Mouse (Mus musculus): ENCODE results near the gene Sidt1.
"Not testable (repeated sequence)": the region's sequence is repeated elsewhere in the genome, so short reads cannot be mapped to it uniquely, and the experiment has no call there.

The Sidt1 gene

GRCm38 (mm10) chr16:44302126-44302892, 30.7 kb downstream of the Sidt1 start:
- no peak for DNase-seq (ENCODE audit: low read depth, low spot score)

DNA sequence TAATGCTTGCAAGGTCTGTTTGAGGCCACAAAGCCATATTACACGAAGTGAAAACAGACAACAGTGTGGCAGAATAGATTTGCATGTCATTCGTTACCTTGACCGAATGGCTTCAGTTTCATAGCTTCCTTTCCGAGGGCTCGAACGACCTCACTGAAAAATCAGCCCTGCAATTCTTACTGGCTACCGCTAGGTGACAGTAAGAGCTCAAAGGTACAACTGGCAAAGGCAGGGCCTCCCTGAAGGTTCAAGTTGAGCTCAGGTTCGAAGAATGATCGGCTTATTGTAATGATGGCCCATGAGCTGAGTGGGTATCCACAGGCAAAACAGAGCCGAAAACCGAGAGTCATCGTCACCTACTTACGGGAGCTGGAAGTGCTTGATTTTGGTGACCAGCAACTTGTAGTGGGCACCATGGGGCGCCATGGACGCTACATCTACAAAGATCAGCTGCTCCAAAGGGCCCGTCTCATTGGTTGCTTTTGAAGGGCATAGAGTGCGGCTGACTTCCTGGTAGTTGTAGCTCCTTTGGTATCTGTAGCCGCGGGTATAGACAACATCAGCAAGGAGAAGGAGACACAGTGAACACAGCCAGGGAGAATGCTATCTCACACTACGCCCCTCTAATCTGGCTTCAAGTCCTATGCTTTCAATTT, 33.4 kb downstream of the Sidt1 start:
- DNase-seq (ENCODE audit: low read depth, low spot score), result no peak

DNA sequence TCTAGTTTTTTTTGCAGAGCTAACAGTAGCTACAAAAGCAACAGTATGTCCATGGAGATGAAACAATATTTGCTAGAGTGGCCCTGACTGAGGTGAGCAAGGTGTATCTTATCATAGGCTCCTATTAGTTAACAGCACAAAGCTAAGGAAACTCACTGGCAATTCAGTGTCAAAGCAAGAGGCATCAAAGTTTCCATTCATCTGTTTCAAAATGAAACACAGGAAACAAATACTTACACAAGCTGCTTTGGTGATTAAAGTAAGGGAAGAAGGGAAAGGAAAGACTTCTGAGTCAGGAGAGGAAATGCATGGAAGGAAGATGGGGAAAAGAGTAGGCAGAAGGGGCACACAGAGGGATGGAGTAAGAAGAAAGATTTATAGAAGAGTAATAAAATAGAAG, 39.0 kb downstream of the Sidt1 start:
- DNase-seq (ENCODE audit: low read depth, low spot score), result no peak

DNA sequence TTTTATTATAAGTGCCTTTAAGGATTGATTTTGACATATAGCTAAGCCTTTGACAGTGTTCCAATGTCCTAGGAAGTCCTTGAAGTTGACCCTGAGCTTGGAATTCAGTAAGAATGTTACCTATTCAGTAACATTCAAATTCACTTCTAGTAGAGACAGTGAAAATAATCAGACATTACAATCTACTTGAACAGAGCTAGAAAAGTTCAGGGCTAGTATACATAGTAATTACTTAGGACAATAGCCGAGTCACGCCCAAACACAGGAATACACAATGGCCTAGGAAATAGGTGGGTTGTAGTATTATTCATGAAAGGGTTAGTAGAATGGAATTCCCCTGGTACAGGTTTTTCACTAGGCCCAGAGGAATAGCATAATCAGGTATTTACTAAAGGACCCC, 40.3 kb downstream of the Sidt1 start:
- not testable (repeated sequence) for DNase-seq (ENCODE audit: low read depth, low spot score)

DNA sequence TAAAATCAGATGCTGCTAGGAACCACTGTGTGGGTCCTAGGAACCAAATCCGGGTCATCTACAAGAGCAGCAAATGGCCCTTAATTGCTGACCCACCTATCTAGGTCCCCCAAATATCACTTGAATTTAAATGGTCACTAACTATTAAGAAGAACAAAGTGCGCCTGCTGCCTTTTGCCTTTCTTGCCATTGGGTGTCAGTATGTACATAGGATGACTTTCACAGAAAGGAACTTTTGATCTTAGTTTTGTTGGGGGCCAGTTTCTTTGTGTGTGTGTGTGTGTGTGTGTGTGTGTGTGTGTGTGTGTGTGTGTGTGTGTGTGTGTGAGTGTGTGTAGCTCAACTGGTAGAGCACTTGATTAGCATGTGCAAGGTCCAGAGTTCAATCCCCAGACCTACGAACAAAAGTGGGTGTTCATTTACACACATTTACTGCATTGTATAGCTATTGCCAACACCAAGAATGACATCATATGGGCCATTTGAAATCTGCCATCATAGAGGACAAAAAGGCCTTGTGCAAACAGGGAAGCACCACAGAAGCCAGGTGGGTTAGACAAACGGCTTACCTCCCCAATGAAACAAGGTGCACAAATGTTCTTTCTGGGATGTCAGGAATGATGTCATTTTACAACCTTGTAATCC, 43.9 kb downstream of the Sidt1 start:
- no peak for DNase-seq (ENCODE audit: low read depth, low spot score)

DNA sequence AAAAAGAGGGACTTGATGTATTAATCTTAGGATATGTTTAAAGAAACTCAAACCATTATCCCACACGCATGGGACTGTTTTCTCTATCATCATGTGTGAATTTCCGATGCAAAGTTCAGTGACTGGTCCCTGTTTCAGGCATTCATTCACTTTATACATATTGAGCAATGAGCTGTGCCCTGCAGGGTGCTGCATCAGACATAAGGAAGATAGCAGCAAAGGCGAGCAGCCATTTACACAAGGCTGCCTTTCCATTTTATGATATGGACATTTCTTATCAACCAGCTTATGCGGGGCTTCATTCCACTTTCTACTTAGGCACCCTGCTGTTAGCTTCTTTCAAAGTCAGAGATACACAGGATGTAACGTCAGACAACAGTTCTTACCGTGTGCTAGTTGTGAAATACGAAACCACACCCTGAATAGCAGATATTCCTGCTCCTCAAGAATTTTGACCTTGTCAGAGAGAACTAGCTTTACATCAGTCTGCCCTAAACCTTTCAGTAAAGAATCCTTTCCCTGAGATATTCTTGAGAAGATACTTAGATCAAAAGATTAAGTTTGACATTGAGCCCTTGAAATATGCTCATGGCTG, 45.5 kb downstream of the Sidt1 start:
- DNase-seq (ENCODE audit: low read depth, low spot score), result no peak

- DNase-seq (ENCODE audit: low read depth, low spot score), result no peak
These were observed 50.2 kb downstream of the Sidt1 start for GRCm38 (mm10) chr16:44282614-44283325.

- no peak for DNase-seq (ENCODE audit: low read depth, low spot score)
These were observed 51.0 kb downstream of the Sidt1 start for GRCm38 (mm10) chr16:44282036-44282435.

- no peak for DNase-seq (ENCODE audit: low read depth, low spot score)
These were observed 52.2 kb downstream of the Sidt1 start for GRCm38 (mm10) chr16:44280806-44281205.

GRCm38 (mm10) chr16:44277212-44277611, 55.8 kb downstream of the Sidt1 start:
- no peak for DNase-seq (ENCODE audit: low read depth, low spot score)

- DNase-seq (ENCODE audit: low read depth, low spot score), result no peak
These were observed 61.5 kb downstream of the Sidt1 start for GRCm38 (mm10) chr16:44271371-44272038.

GRCm38 (mm10) chr16:44270606-44271005, 62.4 kb downstream of the Sidt1 start:
- no peak for DNase-seq (ENCODE audit: low read depth, low spot score)

DNA sequence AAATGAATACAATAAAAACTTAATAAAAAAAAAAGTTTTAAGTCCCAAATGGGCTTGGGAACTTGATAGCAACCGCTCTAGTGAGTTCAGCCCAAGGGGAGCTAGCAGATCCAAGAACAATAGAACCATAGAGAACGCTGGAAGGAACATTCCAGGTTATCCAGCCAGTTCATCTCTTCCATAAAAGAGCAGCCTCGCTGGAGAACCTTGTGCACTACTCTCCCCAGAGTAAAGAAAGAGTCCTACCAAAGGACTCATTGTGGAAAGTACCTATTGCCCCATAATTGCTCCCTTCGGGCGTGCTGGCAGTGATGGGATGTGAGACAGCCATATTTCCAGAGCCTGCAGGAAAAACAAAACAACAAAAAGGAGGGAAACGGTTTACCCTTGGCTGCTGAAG, 63.4 kb downstream of the Sidt1 start:
- no peak for DNase-seq (ENCODE audit: low read depth, low spot score)

- DNase-seq (ENCODE audit: low read depth, low spot score), result no peak
These were observed 64.3 kb downstream of the Sidt1 start for GRCm38 (mm10) chr16:44268541-44269215.

DNA sequence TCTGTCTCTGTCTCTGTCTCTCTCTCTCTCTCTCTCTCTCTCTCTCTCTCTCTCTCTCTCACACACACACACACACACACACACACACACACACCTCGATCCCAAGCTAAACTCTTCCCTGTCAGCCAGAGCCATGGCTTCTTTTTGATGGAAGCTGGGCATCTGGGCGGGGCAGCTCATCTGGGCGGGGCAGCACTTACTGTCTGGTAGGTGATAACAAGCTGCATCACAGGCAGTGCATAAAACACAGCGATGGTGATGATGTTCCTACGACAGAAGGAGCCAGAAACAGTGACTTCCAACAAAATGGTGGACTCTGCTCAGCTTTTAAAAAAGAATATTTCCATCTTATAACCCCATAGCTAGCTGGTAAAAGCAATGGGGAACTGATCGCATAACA, 67.4 kb downstream of the Sidt1 start:
- no peak for DNase-seq (ENCODE audit: low read depth, low spot score)

DNA sequence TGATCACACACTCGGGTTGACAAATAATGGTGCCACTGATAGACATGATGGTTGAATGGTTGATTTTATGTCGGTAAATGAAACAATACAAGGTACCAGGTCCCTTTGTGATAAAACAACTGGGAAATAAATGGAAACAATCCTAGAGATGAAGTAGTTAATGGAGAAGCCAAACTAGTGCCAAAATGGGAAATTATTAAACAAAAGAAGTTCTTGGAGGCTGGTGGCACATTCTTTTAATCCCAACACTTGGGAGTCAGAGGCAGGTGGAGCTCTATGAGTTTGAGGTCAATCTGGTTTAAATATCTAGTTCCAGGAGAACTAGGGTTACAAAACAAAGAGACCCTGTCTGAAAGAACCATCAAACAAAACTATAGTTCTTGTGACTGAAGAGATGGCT, 68.1 kb downstream of the Sidt1 start:
- no peak for DNase-seq (ENCODE audit: low read depth, low spot score)

DNA sequence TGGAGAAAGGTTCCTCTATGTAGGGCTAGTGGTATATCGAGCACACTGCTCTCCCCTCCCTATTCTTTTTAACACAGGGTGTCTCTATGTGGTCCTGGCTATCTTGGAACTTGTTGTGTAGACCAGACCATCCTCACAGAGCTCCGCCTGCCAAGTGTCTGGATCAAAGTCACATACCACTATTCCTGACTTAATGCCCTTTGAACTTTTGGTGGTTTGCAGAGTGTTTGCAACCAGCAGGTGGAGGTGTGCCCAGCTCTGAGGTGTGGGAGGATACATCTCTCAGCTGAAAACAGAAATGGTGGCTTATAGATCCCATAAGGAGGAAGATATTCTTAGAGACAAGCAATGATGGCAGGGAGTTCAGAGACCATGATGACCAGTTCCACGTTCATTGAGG, 75.5 kb downstream of the Sidt1 start:
- DNase-seq (ENCODE audit: low read depth, low spot score), result no peak

GRCm38 (mm10) chr16:44254698-44255097, 78.3 kb downstream of the Sidt1 start:
- DNase-seq (ENCODE audit: low read depth, low spot score), result no peak

- no peak for DNase-seq (ENCODE audit: low read depth, low spot score)
These were observed 79.0 kb downstream of the Sidt1 start for GRCm38 (mm10) chr16:44253797-44254634.

DNA sequence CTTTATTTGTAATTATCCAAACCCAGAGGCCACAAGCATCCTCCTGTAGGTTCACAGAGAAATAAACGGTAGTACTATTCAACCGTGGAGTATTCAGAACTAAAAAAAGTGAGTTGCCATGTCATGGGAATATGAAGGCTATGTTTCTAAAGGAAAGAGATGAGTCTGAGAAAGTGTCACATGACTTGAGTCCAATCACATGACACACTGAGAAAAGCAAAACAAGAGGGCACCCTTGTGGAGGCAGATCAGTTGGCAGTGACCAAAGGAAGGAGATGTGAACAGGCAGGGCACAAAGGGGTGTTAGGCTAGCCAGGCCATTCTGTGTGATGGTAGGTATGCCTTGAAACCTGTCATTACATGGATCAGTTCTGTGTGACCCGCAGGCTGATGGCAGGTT, 80.3 kb downstream of the Sidt1 start:
- DNase-seq (ENCODE audit: low read depth, low spot score), result no peak

All from forelimb bud, embryonic 11.5 days (tissue).